Mouse (Mus musculus): ENCODE measurements around the gene Obscn.

Obscn gene

GRCm38 (mm10) chr11:59135904-59136452 is at the start of gene Obscn:
Obscn (minus strand) TSS chr11:59136402.
- DNase-seq (ENCODE audit: extremely low read depth, low read depth, low spot score), result no peak

- DNase-seq (ENCODE audit: extremely low read depth, low read depth, low spot score), result no peak
Measured at GRCm38 (mm10) chr11:59185490-59185889, 49.3 kb upstream of the Obscn start.

DNA sequence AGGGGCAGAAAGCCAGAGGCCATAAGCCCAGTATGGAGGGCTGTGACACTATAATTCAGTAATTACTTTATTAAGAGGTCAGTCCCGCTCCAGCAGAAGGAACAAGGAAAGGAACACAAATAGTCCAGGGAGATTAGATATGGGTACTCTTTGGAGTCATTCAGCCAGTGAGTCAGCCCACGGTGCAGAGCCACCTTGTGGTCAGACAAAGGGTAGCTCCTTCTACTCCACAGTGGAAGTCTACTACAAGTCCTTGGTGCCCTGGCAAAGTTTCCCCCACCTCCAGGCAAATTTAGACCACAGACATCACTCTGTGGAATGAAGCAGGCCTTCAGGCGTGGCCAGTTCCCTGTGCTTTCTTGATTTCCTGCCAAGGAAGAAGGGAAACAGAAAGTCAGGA is 47.6 kb upstream of the Obscn start:
- DNase-seq (ENCODE audit: extremely low read depth, low read depth, low spot score), result no peak

GRCm38 (mm10) chr11:59182864-59183331 is 46.7 kb upstream of the Obscn start, which contains the start of gene Gjc2:
Gjc2 (minus strand) TSS chr11:59183213.
- DNase-seq (ENCODE audit: extremely low read depth, low read depth, low spot score), result no peak

DNA sequence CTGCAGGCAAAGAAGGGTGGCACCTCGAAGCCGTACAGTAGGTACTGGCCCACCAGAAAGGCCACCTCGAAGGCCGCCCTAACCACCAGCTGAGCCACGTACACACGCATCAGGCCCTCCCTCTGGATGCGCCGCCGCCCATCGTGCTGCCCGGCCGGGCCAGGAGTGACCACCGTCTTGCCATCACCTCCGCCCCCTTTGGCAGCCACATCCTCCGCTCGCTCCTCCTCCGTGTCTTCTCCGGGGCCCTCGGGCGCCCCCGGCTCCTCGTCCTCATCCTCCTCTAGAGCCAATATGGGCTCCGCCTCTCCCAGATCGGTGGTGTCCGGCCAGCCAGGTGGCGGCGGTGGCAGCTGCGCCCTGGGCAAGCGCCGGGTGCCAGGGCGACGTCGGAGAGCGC is 40.7 kb upstream of the Obscn start:
- DNase-seq (ENCODE audit: extremely low read depth, low read depth, low spot score), result no peak

- no peak for DNase-seq (ENCODE audit: extremely low read depth, low read depth, low spot score)
Measured at GRCm38 (mm10) chr11:59176475-59176874, 40.3 kb upstream of the Obscn start.

DNA sequence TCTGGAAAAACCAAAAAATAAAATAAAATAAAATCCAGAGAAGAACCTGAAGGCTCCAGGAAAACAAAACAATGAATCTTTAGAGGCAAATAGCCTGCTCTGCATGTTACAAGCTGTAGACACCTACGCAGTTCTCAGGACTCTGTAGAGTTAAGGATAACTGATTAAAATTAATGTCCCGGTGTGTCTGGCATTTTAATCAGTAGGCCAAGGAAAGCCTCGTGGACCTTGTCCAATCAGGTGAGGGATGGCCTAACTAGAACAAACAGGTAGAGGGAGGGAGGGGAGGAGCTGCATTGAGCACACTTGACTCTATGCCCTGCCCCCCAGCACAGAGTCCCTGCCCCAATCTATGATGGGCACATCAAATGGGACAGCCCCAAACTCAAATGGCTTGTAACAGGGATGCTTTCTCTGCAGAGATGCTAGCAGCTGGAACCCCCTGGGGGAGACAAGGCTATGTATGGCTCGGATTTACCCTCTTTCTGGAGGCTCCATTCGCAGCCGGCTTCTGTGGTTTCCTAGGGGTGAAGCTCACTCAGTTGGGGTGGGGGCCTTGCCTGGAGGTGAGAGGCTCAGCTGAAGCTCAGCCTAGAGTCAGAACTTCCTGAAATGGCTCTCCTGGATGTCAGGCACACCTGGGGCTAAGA is 38.1 kb upstream of the Obscn start:
- DNase-seq (ENCODE audit: extremely low read depth, low read depth, low spot score), result no peak

DNA sequence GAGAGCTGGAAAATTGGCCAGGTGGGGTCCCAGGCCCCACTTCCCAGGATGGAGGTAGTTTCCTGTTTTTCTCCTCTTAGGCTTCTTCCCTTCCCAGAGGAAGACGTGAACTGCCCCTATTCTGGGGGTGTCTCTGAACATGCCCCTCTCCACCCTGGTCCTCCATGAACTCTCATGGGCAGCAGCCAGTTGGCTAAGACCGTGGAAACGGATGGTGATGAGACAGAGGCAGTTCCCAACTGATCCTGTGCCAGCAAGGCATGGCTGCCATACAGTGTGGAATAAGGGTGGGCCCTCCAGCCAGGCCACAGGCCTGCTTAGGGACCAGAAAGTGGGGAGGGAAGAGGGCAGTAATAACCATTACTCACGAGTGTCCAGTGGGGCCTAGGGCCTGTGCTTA is 34.3 kb upstream of the Obscn start:
- no peak for DNase-seq (ENCODE audit: extremely low read depth, low read depth, low spot score)

GRCm38 (mm10) chr11:59169807-59170206 is 33.6 kb upstream of the Obscn start:
- no peak for DNase-seq (ENCODE audit: extremely low read depth, low read depth, low spot score)

- DNase-seq (ENCODE audit: extremely low read depth, low read depth, low spot score), result no peak
Measured at GRCm38 (mm10) chr11:59165616-59166241, 29.5 kb upstream of the Obscn start.

GRCm38 (mm10) chr11:59164384-59164783 is 28.2 kb upstream of the Obscn start:
- DNase-seq (ENCODE audit: extremely low read depth, low read depth, low spot score), result no peak

DNA sequence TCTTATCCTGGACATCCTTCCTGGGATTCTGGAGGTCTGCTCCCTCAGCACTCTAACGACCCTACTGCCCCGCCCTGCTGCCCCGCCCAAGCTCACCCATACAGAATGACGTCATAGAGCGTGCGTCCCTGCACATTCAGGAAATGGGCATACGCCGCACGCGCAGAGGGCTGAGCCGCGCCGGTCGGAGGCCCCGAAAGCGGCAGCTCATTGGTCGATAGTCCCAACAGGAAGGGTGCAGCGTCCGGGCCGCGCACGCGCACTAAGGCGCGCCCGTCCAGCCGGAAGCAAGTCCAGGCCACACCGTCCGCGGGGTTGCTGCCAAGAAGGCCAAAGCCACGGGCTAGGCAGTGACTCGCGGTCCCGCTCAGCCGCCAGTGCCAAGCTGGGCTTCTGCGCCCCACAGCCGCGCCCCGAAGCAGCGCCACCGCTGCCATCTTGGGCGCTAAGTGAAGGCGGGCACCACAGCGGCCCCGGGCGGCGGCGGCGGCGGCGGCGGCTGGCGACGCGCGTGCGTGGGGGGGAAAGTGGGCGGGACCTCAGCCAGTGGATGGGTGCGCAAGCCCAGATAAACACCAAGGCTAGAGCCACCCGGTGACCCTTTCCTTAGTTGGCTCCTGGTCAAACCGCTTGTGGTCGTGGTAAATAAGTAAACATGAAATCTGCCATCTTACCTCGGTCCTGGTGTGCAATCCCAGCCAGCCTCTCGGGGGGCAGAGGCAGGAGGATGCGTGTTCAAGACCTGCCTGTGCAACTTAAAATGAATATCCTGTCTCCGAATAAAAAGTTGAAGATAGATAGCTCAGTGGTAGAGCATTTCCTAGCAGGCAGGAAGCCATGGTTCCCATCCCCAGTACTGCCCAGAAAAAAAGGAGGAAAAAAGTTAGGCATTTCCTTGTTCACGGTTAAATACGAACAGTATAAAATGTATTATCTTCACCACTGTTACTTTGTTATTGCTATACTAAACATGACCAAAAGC is 27.3 kb upstream of the Obscn start, which contains the start of gene Iba57:
Gene Iba57 (minus strand): TSS at position 485 of the 982 bp plus-strand sequence.
- DNase-seq (ENCODE audit: extremely low read depth, low read depth, low spot score), result no peak

- DNase-seq (ENCODE audit: extremely low read depth, low read depth, low spot score), result no peak
Measured at GRCm38 (mm10) chr11:59162443-59163254, 26.4 kb upstream of the Obscn start.

DNA sequence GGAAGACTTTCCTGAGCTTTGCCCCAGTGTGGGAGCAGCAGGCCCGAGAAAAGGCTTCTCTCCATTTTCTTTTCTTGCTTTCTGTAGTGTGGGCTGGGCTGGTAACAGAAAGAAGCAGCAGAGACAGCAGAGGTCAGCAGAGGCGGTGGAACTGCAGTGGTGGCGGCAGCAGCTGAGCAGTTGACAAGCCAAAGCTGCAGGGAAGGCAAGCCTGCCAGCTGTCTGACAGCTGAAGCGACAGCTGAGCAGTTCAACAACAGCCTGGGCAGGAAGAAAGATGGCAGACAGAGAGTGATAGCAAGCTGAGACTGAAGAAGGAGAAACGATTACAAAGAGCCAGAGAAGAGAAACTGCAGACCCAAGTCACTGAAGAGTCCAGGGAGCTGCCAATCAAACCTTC is 25.2 kb upstream of the Obscn start:
- DNase-seq (ENCODE audit: extremely low read depth, low read depth, low spot score), result no peak

DNA sequence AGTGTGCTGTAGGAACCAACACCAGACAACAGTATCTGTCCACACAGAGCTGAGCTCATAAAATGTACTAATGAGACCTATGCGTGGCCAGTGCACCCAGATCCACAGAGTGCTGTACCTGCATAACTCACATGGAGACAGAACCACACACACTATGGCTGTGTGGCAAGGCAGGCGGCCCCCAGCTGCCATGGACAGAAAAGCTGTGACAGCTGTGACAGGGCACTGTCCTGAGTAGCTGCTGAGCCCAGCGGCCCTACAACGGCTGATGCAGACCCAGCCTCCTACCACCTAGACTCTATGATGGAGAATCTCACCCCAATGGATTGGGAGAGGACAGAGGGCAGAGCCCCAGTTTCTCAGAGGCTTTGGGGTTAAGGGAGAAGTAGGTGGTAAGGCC is 23.4 kb upstream of the Obscn start:
- DNase-seq (ENCODE audit: extremely low read depth, low read depth, low spot score), result no peak

GRCm38 (mm10) chr11:59159099-59159498 is 22.9 kb upstream of the Obscn start:
- DNase-seq (ENCODE audit: extremely low read depth, low read depth, low spot score), result no peak

- DNase-seq (ENCODE audit: extremely low read depth, low read depth, low spot score), result no peak
Measured at GRCm38 (mm10) chr11:59155900-59156299, 19.7 kb upstream of the Obscn start.

DNA sequence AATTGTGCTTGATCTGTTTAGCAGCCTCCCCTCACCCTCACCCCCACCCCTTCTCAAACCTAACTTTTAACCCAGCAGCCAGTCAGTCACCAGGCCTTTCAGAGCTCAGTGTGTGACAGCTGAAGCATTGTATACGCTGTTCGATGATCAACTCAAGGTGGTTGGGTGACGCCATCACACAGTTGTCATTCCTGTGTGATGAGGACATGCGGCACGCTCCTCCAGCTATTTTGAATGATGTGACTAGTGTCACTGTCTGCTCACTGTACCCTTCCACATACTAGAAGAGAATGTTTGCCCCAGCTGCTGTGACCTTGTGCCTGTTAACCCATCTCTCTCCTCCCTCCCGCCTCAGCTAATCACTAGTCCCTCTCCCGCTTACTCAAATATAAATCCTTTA is 18.0 kb upstream of the Obscn start:
- DNase-seq (ENCODE audit: extremely low read depth, low read depth, low spot score), result no peak

- no peak for DNase-seq (ENCODE audit: extremely low read depth, low read depth, low spot score)
Measured at GRCm38 (mm10) chr11:59151729-59152128, 15.5 kb upstream of the Obscn start.

DNA sequence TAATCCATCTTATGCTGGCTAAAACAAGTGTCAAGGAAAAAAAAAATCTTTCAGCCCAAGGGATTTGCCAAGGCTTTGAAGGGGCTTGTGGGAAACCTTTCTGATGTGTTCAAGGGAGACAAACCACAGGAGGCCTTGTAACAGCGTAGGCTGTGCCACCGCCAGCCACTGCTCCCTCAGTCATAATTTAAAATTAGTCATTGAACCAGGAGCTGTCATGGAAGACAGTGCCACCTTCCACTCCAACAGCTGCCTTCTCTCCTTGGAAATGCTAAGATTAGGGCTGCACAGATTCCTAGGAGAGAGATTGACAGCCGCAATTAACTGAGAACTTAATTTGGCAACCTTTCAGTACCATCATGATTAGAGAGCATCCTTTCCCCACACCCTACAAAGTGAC is 13.1 kb upstream of the Obscn start:
- no peak for DNase-seq (ENCODE audit: extremely low read depth, low read depth, low spot score)
